Mouse (Mus musculus): ENCODE measurements around the gene Kcnip2.

Kcnip2 gene

GRCm38 (mm10) chr19:45835490-45835889 lies 19.6 kb upstream of the Kcnip2 start:
- no peaks in the 10 kb centered on the region for H3K27me3 ChIP-seq (ENCODE audit: insufficient read depth, low read length)
- peaks cover 36% of the 10 kb centered on the region for H3K4me1 ChIP-seq (replicated peaks; ENCODE audit: low read depth, low read length)
- TF ChIP-seq NANOG (IDR thresholded peaks at IDR 0.05; ENCODE audit: borderline replicate concordance, low read length) (no peak), POU5F1 (IDR thresholded peaks at IDR 0.05; ENCODE audit: borderline replicate concordance, low read length) (no peak), CTCF (conservative IDR thresholded peaks at IDR 0.05; ENCODE audit: low read length) (no peak)
- no peak overlapping the region for H3K4me3 ChIP-seq (replicated peaks; ENCODE audit: low read length)
- no peaks in the 10 kb centered on the region for H3K9me3 ChIP-seq (ENCODE audit: low read length)
- no peaks in the 10 kb centered on the region for H3K36me3 ChIP-seq (ENCODE audit: insufficient read depth, low read length)

GRCm38 (mm10) chr19:45833665-45834064 lies 17.8 kb upstream of the Kcnip2 start:
- Histone ChIP-seq H3K36me3 (ENCODE audit: insufficient read depth, low read length) (no peaks in the 10 kb centered on the region), H3K4me1 (replicated peaks; ENCODE audit: low read depth, low read length) (peaks cover 39% of the 10 kb centered on the region), H3K4me3 (replicated peaks; ENCODE audit: low read length) (0 out of 2 replicates have a peak overlapping the region, but pooled peaks have one; percentile 17), H3K27me3 (ENCODE audit: insufficient read depth, low read length) (no peaks in the 10 kb centered on the region), H3K9me3 (ENCODE audit: low read length) (no peaks in the 10 kb centered on the region)
- TF ChIP-seq POU5F1 (IDR thresholded peaks at IDR 0.05; ENCODE audit: borderline replicate concordance, low read length) (no peak), CTCF (conservative IDR thresholded peaks at IDR 0.05; ENCODE audit: low read length) (no peak), NANOG (IDR thresholded peaks at IDR 0.05; ENCODE audit: borderline replicate concordance, low read length) (no peak)

- Histone ChIP-seq H3K4me3 (replicated peaks; ENCODE audit: low read length) (0 out of 2 replicates have a peak overlapping the region, but pooled peaks have one; percentile 17), H3K36me3 (ENCODE audit: insufficient read depth, low read length) (no peaks in the 10 kb centered on the region), H3K4me1 (replicated peaks; ENCODE audit: low read depth, low read length) (peaks cover 43% of the 10 kb centered on the region), H3K9me3 (ENCODE audit: low read length) (no peaks in the 10 kb centered on the region), H3K27me3 (ENCODE audit: insufficient read depth, low read length) (no peaks in the 10 kb centered on the region)
- no peak for TF ChIP-seq CTCF (conservative IDR thresholded peaks at IDR 0.05; ENCODE audit: low read length)
- TF ChIP-seq NANOG (IDR thresholded peaks at IDR 0.05; ENCODE audit: borderline replicate concordance, low read length): no peak
- TF ChIP-seq POU5F1 (IDR thresholded peaks at IDR 0.05; ENCODE audit: borderline replicate concordance, low read length): no peak
These were observed 14.8 kb upstream of the Kcnip2 start for GRCm38 (mm10) chr19:45830679-45831078.

- Histone ChIP-seq H3K27me3 (ENCODE audit: insufficient read depth, low read length) (no peaks in the 10 kb centered on the region), H3K36me3 (ENCODE audit: insufficient read depth, low read length) (no peaks in the 10 kb centered on the region), H3K4me1 (replicated peaks; ENCODE audit: low read depth, low read length) (peaks cover 32% of the 10 kb centered on the region), H3K4me3 (replicated peaks; ENCODE audit: low read length) (no peak overlapping the region), H3K9me3 (ENCODE audit: low read length) (no peaks in the 10 kb centered on the region)
- TF ChIP-seq NANOG (IDR thresholded peaks at IDR 0.05; ENCODE audit: borderline replicate concordance, low read length): no peak
- TF ChIP-seq CTCF (conservative IDR thresholded peaks at IDR 0.05; ENCODE audit: low read length): peak; percentile 64
- TF ChIP-seq POU5F1 (IDR thresholded peaks at IDR 0.05; ENCODE audit: borderline replicate concordance, low read length): no peak
These were observed 11.9 kb upstream of the Kcnip2 start for GRCm38 (mm10) chr19:45827736-45828135.

- TF ChIP-seq CTCF (conservative IDR thresholded peaks at IDR 0.05; ENCODE audit: low read length): no peak
- no peak for TF ChIP-seq POU5F1 (IDR thresholded peaks at IDR 0.05; ENCODE audit: borderline replicate concordance, low read length)
- TF ChIP-seq NANOG (IDR thresholded peaks at IDR 0.05; ENCODE audit: borderline replicate concordance, low read length): no peak
- Histone ChIP-seq H3K36me3 (ENCODE audit: insufficient read depth, low read length) (no peaks in the 10 kb centered on the region), H3K27me3 (ENCODE audit: insufficient read depth, low read length) (no peaks in the 10 kb centered on the region), H3K9me3 (ENCODE audit: low read length) (no peaks in the 10 kb centered on the region), H3K4me3 (replicated peaks; ENCODE audit: low read length) (no peak overlapping the region), H3K4me1 (replicated peaks; ENCODE audit: low read depth, low read length) (peaks cover 27% of the 10 kb centered on the region)
These were observed 11.3 kb upstream of the Kcnip2 start for GRCm38 (mm10) chr19:45827125-45827524.

GRCm38 (mm10) chr19:45826146-45826545 lies 10.3 kb upstream of the Kcnip2 start:
- Histone ChIP-seq H3K36me3 (ENCODE audit: insufficient read depth, low read length) (no peaks in the 10 kb centered on the region), H3K27me3 (ENCODE audit: insufficient read depth, low read length) (no peaks in the 10 kb centered on the region), H3K9me3 (ENCODE audit: low read length) (no peaks in the 10 kb centered on the region), H3K4me1 (replicated peaks; ENCODE audit: low read depth, low read length) (peaks cover 24% of the 10 kb centered on the region), H3K4me3 (replicated peaks; ENCODE audit: low read length) (no peak overlapping the region)
- TF ChIP-seq CTCF (conservative IDR thresholded peaks at IDR 0.05; ENCODE audit: low read length) (no peak), NANOG (IDR thresholded peaks at IDR 0.05; ENCODE audit: borderline replicate concordance, low read length) (no peak), POU5F1 (IDR thresholded peaks at IDR 0.05; ENCODE audit: borderline replicate concordance, low read length) (no peak)

GRCm38 (mm10) chr19:45821832-45822231 lies 6.0 kb upstream of the Kcnip2 start:
- H3K4me3 ChIP-seq (replicated peaks; ENCODE audit: low read length): no peak overlapping the region
- TF ChIP-seq CTCF (conservative IDR thresholded peaks at IDR 0.05; ENCODE audit: low read length): no peak
- TF ChIP-seq NANOG (IDR thresholded peaks at IDR 0.05; ENCODE audit: borderline replicate concordance, low read length): no peak
- TF ChIP-seq POU5F1 (IDR thresholded peaks at IDR 0.05; ENCODE audit: borderline replicate concordance, low read length): no peak
- no peaks in the 10 kb centered on the region for H3K9me3 ChIP-seq (ENCODE audit: low read length)
- H3K27me3 ChIP-seq (ENCODE audit: insufficient read depth, low read length): no peaks in the 10 kb centered on the region
- H3K36me3 ChIP-seq (ENCODE audit: insufficient read depth, low read length): peaks cover 8% of the 10 kb centered on the region; the same call in 1 of the 2 replicates
- H3K4me1 ChIP-seq (replicated peaks; ENCODE audit: low read depth, low read length): peaks cover 46% of the 10 kb centered on the region

GRCm38 (mm10) chr19:45817816-45818490 lies 2.1 kb upstream of the Kcnip2 start:
- H3K36me3 ChIP-seq (ENCODE audit: insufficient read depth, low read length): peaks cover 8% of the 10 kb centered on the region; the same call in 1 of the 2 replicates
- H3K4me3 ChIP-seq (replicated peaks; ENCODE audit: low read length): peak overlapping the region; percentile 50
- H3K9me3 ChIP-seq (ENCODE audit: low read length): no peaks in the 10 kb centered on the region
- H3K4me1 ChIP-seq (replicated peaks; ENCODE audit: low read depth, low read length): peaks cover 81% of the 10 kb centered on the region
- H3K27me3 ChIP-seq (ENCODE audit: insufficient read depth, low read length): peaks cover 6% of the 10 kb centered on the region; the same call in 1 of the 2 replicates
- TF ChIP-seq CTCF (conservative IDR thresholded peaks at IDR 0.05; ENCODE audit: low read length) (no peak), NANOG (IDR thresholded peaks at IDR 0.05; ENCODE audit: borderline replicate concordance, low read length) (no peak), POU5F1 (IDR thresholded peaks at IDR 0.05; ENCODE audit: borderline replicate concordance, low read length) (no peak)

All from E14TG2a.4 (cell line).